Mouse (Mus musculus): ENCODE results near the gene Batf3.

GRCm38 (mm10) chr1:191065188-191065587, 32.5 kb upstream of the Batf3 start:
- TF ChIP-seq POLR2A (IDR thresholded peaks at IDR 0.05; ENCODE audit: extremely low read depth, insufficient read depth, low read length) (no peak), CTCF (IDR thresholded peaks at IDR 0.05; ENCODE audit: extremely low read depth, insufficient read depth, low read length) (no peak)

All from cortical plate, adult 2 months (tissue).